Mouse (Mus musculus) megakaryocyte, embryonic 14.5 days (primary cell): ENCODE results near the gene Fer.

Experiments
- FLI1 ChIP-seq: IDR thresholded peaks from 2 replicates; pipeline ENCODE4 v1.6.1; 2012; ENCODE audit warnings: low read length, inconsistent platforms, mixed read lengths
- GATA1 ChIP-seq: IDR thresholded peaks from 3 replicates; pipeline ENCODE4 v1.6.1; 2012; ENCODE audit warnings: mixed read lengths, low read length, inconsistent platforms, borderline replicate concordance

- TF ChIP-seq FLI1 (no peak), GATA1 (no peak)
Observed at GRCm38 (mm10) chr17:63925581-63925980, 62.7 kb downstream of the Fer start.
